Mouse (Mus musculus) urinary bladder, postnatal 10 days (tissue): ENCODE data around the gene Hepacam.

Source experiments
- DNase-seq: peaks from one replicate; pipeline ENCODE4 v3.0.0; 2022; ENCODE audit warnings: low spot score

Hepacam gene

DNA sequence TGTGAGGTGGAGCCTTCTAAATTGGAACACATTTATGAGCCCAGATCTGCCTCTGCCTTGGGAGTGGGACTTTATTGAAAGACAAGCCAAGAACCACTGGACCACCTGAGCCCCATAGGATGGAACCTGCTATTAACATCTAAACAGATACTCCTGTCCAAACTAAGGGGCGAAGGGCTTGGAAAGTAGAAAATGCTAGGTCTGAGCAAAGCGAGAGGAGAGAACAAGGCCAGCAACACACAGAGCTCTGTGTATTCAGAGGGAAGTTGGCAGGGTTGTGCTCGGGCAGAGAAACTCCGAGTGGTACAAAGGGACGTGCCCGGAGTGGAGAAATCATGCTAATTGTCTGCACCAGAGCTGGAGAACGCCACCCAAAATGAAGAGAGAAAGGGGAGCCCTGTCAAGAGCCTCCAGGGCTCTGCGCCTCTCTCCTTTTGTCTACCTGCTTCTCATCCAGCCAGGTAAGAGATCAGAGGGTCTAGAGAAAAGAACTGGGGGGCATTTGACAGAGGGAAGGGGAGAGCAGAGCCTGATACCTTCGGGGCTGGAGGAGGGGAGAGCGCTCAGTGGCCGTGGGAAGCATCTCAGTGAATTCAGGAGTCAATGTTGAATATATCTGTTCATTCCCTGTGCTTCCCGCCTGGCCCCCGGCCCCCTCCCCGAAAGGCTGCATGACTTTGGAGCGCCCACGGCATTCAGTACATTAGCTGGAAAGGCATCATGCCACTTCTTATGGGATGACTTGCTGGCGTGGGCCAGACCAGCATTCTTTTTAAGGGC lies at the start of gene Hepacam:
Gene Hepacam, plus strand, starts transcription at position 51 of the 780 bp plus-strand sequence.
- no peak for DNase-seq

DNA sequence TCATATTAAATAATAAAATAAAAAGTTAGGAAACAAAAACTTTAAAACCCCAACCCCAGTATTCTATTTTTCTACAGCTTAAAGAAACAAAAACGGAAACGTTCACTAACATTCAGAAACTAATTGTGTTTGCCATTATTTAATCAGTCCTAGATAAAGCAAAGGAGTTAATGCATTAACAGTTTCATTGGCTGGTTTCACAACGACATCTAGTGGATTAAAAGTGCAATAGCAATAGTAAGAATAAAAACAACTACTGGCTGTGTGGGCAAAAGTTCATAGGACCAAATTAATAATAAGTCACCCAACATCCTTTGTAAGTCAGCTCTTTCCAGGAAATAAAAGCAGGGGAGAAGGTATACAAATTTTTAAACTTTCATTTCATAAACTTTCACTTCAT lies 37.7 kb upstream of the Hepacam start:
- DNase-seq: no peak

DNA sequence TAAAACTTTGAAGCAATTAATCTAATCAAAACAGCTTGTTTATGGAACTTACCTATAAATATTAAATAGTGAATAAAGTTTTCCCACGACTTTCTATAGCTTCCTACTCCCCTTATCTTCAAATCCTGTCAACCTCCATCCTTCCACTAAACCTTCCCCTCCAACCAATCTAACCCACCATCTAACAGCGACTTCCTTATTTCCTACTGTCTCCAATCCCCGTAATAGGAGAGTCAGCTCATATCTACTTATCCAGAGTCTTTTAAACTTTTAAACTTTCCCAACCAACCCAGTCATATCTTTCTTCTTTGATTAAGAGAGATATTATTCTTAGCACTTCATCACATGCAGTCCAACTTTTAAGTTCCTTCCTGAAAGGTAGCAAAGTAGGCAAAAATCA lies 21.7 kb upstream of the Hepacam start:
- DNase-seq: no peak

DNA sequence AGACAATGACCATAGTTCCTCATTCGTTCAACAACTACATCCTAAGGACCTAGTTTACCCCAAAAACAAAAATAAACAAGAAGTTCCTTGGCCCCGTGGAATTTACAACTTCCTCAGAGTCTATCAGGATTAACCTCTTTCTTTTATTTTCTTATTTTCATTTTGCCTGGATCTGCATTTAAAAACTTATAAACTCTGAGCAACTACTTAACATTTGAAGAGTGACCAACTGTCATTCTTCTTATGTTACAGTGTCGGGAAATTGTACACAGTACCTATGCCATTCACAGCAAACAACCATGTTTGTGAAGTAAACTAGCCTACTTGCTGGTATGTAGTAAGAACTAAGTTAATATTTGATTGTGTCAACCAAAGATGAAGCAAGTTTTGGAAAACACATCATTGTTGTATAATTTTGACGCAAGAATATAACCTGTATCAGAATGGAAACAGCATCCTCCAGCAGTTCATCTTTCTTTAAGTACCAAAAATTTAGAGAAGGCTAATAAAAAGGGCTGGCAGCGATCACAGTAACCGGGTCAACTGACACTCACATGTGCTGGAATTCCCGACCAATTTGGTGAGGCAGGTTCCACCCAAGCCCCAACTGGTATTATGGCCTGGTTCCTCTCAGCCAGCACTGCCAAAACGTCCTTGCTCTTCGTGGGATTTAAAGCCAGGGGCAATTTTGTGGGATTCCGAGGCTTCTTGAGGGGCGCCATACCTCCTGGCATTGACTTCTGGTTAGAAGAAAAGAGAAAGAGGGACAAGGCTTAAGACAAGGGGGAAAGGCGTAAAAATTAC lies 19.8 kb upstream of the Hepacam start:
- no peak for DNase-seq

DNA sequence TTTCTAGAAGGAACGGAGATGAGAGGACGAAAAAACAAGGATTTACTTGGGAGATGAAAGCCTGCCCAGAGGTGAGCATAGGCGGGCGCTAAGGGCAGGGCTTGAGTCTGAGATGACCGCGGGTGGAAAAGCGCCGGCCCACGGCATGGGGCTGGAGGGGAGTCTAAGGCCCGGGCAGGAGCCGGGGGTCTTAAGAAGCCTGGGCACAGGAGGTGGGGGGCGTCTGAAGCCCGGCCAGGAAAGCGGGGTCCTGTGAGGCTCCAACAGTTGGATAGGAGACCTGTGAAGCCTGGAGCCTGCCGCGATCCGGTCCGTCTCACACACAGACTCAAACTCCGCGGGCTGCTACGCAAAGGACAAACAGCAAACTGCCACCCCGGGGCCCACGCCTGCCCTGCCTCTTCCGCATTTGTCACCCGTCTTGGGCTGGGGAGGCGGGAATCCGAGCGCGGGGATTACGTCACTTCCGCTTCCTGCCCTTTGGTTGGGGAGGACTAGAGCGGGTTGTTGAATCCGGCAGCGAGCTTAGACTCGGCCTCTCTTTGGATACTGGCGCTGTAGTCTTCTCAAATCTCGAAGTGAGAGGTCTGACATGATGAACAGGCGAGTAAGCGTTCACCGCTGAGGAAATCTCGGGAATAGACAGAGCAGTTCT lies 19.0 kb upstream of the Hepacam start, which contains the start of gene Ccdc15:
Gene Ccdc15, minus strand, starts transcription at position 445 of the 655 bp plus-strand sequence.
- peak; percentile 90 for DNase-seq

DNA sequence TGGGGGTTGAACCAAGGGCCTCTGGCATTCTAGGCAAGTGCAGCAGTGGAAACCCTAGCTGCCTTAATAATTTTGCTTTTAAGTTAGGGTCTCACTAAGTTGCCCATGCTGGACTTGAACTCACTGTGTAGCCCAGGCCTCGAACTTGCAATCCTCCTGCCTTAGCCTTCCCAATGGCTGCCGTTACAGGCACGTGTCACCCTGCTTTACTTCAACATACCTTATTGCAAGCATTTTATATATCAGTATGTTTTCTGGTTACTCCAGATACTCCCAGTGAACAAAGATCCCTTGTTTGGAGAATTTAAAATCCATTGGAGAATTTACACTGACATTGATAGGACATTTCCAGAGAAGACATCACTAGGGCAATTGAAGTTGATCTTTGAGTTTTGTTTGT lies 18.1 kb upstream of the Hepacam start:
- no peak for DNase-seq

DNA sequence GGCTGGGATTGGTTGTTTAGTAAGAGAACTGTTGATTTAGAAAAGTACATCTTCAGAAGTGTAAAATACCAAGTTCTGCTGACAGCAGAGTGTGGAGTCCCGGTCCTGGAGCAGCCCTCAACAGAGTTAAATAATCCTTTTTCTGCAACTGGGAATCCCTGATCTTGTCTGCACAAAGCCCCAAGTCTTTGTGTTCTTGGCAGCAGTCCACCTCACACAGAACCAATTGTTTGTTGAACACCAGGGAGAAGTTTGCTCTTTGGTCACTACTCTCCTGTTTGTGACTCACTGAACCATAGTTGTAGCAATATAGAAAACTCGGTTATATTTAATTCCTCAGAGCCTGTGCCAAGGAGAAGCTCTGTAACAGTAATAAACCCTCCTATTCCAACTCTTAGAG lies 15.9 kb upstream of the Hepacam start:
- DNase-seq: no peak

DNA sequence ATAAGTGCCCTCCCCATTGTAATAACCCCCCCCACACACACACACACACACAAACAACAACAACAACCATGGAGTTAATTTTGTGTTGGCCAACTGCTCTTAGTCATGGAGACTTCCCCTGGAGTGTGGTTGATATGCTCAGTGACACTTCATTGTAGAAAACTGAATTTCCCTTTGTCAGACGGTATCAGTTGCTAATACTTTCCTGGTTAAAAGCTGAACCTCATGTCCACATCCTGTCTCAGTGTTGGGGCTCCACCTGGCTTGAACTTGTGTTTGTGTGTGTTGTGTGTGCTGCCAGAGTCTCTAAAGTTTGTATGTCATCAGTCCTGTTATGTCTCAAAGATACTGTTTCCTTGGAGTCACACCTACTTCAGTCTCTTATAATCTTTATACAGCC lies 12.7 kb upstream of the Hepacam start:
- DNase-seq: no peak

DNA sequence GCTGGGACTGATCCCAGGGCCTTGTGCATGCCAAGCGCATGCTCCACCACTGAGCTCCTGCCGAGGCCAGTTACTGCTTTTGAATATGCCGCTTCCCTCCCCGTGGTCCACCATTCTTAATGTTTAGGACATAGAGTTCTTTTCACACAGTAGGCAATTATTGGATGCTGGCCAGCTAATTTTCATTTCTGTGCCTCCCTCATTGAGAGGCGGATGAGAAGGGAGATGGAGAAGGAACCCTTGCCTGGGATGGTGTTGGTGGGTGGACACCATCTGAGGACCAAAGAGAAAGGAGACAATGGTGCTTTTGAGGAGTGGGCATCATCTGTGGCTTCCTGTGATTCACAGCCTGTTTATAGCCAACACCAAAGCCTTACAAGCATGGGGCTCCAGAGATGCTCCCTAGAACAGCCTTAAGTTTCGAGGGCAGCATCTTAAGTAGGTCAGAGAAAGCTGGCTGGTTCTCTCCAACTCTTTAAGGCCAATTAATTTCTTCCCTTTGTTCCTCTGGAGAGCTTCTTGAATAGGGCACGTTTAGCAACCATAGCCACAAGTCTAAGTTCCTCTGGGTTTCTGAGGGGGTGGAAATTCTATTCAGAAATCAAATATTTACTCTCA lies 8.3 kb upstream of the Hepacam start:
- no peak for DNase-seq

DNA sequence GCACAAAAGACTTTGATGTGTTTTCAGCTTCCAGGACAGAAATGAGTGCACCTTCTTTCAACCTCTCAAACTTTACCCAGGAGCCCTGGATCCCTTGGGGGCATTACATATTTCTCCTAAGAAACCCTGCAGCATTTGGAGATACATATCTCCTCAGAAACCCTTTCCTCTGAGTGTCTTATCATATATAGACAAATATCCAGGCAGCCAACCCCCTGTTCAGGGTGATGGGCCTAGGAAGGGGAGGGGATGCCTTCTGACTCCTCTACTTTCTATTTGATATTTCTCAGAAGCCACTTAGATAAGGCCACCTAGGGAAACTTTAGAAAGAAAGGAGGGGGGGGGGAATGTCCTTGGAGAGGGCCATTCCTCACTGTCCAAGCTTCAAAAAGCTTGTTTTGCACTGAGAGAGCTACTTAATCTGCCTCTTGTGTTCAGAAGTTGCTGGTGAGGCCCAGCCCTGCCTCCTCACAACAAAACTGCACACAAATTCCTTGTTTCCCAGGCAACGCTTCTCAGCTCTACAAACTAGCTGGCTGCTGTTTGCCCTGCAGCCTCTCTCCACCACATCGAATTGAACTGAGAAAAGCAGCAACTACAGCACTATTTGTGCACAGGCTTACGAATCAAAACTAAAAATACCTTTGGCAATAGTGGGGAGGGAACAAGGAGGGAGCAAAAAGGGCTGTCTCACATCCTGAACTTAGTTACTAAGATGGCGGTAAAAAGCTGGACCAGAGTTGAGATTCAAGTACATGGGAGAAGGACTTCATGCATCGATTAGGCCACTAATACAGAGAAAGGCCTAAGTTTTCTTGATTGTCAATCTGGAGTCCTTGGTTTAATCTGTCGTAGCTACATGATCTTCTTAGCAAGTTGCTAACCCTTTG lies 7.6 kb upstream of the Hepacam start:
- DNase-seq: no peak

DNA sequence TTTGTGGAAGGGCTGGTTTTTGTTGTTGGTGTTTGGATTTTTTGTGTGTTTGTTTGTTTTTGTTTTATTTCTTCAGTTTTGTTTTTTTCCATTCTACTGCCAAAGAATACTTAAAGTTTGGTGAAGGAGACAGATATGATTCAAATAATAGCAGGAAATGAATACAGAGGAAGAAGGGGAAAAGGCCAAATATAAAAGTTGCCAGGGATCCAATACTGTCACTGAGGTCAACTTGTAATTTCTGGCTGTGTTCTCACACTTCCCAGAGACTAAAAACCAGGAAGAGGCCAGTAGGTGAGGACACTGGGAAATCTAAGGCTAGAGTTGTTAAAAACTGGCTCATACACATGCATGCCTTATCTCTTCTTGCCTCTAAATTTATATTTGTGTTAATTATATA lies 5.1 kb upstream of the Hepacam start:
- DNase-seq: no peak

DNA sequence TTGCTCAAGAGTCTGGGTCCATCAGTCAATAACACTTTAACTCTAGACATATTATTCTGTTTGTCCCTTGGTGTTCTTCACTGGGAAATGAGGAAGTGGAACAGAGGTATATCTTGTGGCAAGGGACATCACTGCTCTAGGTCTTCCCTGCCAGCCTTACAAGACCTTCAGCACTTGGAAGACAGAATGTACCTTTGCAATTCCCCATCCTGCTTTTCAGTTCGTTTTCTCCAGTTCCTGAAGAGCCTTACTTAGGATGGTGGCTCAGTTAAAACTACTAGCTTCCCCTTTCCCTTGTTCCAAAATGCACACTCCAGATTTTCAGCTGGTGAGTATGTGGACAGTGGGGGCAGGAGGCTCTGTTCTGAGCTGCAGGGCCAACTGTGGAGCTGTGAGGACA lies 4.3 kb upstream of the Hepacam start:
- DNase-seq: no peak

DNA sequence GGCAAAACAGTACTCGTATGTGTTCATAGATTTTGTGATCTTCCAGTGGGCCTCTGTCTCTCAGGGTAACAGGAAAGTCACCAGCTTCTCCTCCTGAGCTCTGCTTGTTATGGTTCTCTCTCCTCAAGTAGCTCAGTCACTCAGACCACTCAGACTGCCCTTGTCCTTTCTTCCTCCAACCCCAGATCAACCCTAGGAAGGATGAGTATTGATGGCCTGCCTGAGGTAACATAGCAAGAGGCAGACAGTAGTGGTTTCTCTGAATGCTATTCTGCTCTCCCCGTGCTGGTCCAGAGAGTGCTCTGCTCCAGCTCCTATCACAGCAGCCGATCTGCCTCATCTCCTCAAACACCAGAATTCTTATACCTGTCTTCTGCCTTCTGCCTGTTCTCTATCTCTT lies 3.6 kb upstream of the Hepacam start:
- DNase-seq: no peak

DNA sequence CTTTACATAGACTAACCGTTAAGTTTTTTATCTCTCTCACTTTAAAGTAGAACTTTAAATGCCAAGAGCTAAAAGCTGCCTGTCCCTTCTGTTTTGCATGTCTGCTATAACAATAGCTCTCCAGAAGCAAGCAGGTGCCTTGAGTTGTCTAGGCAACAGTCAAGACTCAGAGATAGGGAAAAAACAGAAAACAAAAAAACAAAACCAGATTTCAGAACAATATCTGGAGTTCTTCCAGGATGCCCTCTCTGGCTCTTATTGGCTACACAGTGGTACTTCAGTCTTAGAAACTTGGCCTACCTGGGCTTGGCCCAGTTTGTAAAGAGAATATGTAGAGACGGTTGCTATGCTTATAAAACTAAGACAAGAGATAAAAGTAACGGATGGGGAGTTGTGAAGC lies 2.8 kb upstream of the Hepacam start:
- DNase-seq: no peak

DNA sequence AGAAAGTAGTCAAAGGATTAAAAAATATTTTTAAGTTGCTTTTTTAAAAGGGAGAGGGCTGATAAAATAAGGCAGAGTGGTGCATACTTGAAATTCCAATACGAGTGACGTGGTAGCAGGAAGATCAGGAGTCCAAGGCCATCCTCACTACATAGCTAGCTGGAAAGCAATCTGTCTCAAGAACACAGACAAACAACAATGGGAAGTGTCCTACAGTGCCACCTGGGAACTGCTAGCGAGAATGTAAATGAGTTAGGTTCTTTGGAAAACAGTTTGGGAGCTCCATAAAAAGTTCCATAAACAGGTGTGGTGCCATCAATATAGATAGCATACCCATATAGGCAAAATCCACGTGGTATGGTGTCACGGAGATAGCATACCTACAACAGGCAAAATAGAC lies 1.4 kb upstream of the Hepacam start:
- DNase-seq: no peak

DNA sequence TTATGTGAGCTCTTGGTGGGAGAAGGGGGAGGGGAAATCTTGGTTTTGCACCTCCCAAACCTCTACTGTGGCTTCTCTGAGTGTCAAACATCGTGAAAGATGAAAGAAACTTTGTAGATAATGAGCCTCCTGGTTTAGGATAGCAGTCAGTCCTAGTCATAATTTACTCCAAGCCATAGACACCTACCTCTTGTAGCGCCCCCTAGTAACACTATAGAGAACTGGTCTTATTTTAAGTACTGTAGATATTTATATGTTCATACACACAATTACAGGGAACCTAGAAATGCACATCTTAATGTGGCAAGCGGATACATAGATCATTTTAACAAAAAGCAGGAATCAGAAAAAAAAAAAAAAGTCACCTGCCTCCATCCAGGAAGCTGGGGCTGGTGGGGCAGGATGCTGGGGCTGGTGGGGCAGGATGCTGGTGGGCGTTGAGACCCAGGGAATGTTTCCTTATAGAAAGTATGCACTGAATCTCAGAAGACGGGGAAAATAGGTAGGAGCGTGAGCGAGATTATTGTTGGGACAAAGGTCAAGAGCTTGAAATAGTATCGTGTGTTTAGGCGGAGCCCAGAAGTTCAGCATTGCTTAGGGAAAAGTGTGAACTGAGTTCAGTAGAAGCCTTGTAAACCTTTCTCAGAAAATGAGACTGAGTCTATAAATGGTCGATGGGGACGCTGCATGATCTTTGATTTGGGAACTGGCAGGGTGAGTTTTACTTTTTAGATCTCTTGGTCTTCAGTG lies 1.1 kb downstream of the Hepacam start:
- no peak for DNase-seq

DNA sequence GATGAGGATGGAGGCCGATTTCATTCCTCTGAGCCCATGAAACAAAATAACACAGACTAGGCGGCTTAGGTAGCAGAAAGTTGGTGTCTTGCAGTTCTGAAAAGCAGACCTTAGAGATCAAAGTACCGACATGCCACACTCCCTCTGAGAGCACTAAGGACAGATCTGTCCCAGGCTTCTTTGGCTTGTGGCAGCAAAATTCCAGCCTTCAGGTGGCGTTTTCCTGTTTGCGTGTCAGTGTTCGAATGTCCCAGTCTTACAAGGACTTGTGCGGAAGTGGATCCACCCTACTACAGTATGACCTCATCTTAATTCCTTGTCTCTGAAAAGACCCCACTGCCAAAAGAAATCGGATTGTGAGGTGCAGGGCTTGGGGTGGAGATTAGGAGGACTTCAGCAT lies 1.7 kb downstream of the Hepacam start:
- DNase-seq: no peak

DNA sequence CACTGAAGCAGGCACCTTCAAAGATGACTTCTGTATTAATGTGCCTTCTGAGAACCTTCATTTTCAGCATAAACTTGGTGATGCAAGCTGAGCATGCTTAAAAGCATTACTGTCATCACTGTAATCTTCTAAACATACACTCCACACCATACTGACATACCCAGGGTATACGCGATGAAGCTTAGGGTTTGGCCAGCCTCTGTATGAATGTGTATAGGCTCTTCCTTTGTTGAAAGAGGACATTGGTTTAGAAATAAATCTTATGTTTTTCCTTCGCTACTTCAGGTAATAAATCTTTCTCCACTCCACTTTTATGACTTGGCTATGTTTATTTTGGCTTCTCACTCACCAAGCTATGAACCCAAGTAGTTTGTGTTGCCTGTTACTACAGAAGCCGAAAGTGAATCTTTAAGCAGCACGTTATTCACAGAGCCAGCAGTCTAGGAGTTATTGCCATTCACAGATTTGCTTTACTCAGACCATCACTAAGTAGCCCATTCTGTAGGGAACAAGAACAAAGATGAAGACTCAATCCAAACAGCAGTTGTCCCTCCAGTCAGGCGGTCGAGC lies 4.2 kb downstream of the Hepacam start:
- DNase-seq: no peak

DNA sequence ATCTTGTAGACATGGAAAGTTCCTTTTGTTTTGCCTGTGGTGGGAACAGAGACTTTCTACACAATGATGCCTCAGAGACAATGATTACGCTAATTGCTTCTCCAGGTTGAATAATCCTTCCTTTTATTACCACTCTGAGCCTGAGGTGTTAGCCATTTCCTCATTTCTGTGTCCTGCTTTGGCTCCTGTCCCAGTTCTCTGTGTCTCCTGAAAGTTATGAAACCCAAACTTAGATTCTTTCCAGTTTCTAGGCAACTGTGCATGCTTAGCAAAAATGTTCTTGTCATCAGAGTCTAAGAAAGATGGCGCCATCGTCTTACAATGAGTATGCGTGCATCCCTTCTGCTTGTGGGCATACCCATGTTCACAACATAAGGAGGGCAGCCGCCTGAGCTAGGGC lies 8.6 kb downstream of the Hepacam start:
- DNase-seq: no peak

DNA sequence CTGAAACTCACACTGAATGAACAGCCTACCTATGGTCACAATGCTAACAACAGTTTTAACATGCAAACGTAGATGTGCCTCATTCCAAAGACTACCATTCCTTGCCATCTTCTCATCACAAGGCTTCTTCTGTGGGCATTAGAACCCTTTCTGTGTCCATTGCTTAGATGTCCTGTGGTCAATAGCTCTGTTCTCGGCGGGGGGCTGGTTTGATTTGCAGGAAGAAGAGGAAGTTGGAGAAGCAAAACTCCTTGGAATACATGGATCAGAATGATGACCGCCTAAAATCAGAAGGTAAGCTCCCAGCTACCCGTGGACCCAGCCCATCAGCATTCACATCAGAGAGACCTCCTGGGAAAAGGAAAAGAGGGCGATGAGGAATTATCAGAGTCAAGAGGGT lies 16.0 kb downstream of the Hepacam start:
- no peak for DNase-seq
